Mouse (Mus musculus) cerebellum, postnatal 36 days (tissue): ENCODE data around the gene Selenbp1.
"Not testable (repeated sequence)": the region's sequence is repeated elsewhere in the genome, so short reads cannot be mapped to it uniquely, and the experiment has no call there.

Source experiments
- DNase-seq, 2 experiments: peaks; one replicate each; pipeline ENCODE4 v3.0.0; 2021 to 2022; ENCODE audit warnings: mixed read lengths in 2 of 2

Gene Selenbp1

GRCm38 (mm10) chr3:94932809-94933564 is at the start of gene Selenbp1:
Selenbp1 (plus strand) TSS chr3:94933056.
- DNase-seq = peak; percentile 19 to 24

- DNase-seq = peak; percentile 83 to 88
Observed at GRCm38 (mm10) chr3:94886316-94887224, 46.3 kb upstream of the Selenbp1 start, which contains the start of gene Psmb4. Psmb4 (minus strand) TSS chr3:94886961.

- no peak for DNase-seq
Observed at GRCm38 (mm10) chr3:94888595-94888994, 44.3 kb upstream of the Selenbp1 start.

GRCm38 (mm10) chr3:94894076-94894475 is 38.8 kb upstream of the Selenbp1 start:
- DNase-seq = no peak

GRCm38 (mm10) chr3:94902747-94903146 is 30.1 kb upstream of the Selenbp1 start:
- peak; percentile 50 to 62 for DNase-seq

GRCm38 (mm10) chr3:94904759-94905158 is 28.1 kb upstream of the Selenbp1 start:
- not testable (repeated sequence) for DNase-seq

GRCm38 (mm10) chr3:94906482-94906881 is 26.4 kb upstream of the Selenbp1 start:
- no peak for DNase-seq

- no peak for DNase-seq
Observed at GRCm38 (mm10) chr3:94911050-94911693, 21.7 kb upstream of the Selenbp1 start.

GRCm38 (mm10) chr3:94913801-94914200 is 19.1 kb upstream of the Selenbp1 start:
- DNase-seq = no peak

GRCm38 (mm10) chr3:94915903-94916741 is 16.7 kb upstream of the Selenbp1 start:
- no peak for DNase-seq

- no peak for DNase-seq
Observed at GRCm38 (mm10) chr3:94917816-94918361, 15.0 kb upstream of the Selenbp1 start.

GRCm38 (mm10) chr3:94918845-94919244 is 14.0 kb upstream of the Selenbp1 start:
- no peak for DNase-seq

GRCm38 (mm10) chr3:94921104-94921503 is 11.8 kb upstream of the Selenbp1 start:
- DNase-seq = no peak

GRCm38 (mm10) chr3:94922333-94922732 is 10.5 kb upstream of the Selenbp1 start:
- no peak for DNase-seq

- no peak for DNase-seq
Observed at GRCm38 (mm10) chr3:94924688-94925087, 8.2 kb upstream of the Selenbp1 start.

- not testable (repeated sequence) for DNase-seq
Observed at GRCm38 (mm10) chr3:94926301-94926736, 6.5 kb upstream of the Selenbp1 start.

GRCm38 (mm10) chr3:94928979-94929378 is 3.9 kb upstream of the Selenbp1 start:
- DNase-seq = not testable (repeated sequence)

- not testable (repeated sequence) for DNase-seq
Observed at GRCm38 (mm10) chr3:94930386-94931266, 2.2 kb upstream of the Selenbp1 start.

GRCm38 (mm10) chr3:94931427-94932082 is 1.3 kb upstream of the Selenbp1 start:
- not testable (repeated sequence) for DNase-seq

GRCm38 (mm10) chr3:94932279-94932678 is 577 bp upstream of the Selenbp1 start:
- not testable (repeated sequence) for DNase-seq
